Mouse (Mus musculus) right cerebral cortex, adult 2 months (tissue): ENCODE measurements around the gene Med13.

Experiments
- DNase-seq, 2 experiments: peaks; one replicate each; pipeline ENCODE4 v3.0.0; 2021 to 2022; ENCODE audit warnings: low spot score in 2 of 2

Med13 gene

GRCm38 (mm10) chr11:86356854-86357788 lies at the start of gene Med13:
TSS of gene Med13 (minus strand) at chr11:86357602.
- DNase-seq: peak; percentile 18 to 39

- no peak for DNase-seq
Observed at GRCm38 (mm10) chr11:86404590-86404989, 47.2 kb upstream of the Med13 start.

GRCm38 (mm10) chr11:86403845-86404244 lies 46.4 kb upstream of the Med13 start:
- no peak for DNase-seq

- no peak for DNase-seq
Observed at GRCm38 (mm10) chr11:86399241-86400107, 42.1 kb upstream of the Med13 start.

- no peak for DNase-seq
Observed at GRCm38 (mm10) chr11:86396950-86397594, 39.7 kb upstream of the Med13 start.

- DNase-seq: no peak
Observed at GRCm38 (mm10) chr11:86396518-86396917, 39.1 kb upstream of the Med13 start.

- DNase-seq: peak in 1 of 2 experiments; percentile 26
Observed at GRCm38 (mm10) chr11:86395513-86396125, 38.2 kb upstream of the Med13 start.

GRCm38 (mm10) chr11:86395100-86395499 lies 37.7 kb upstream of the Med13 start:
- no peak for DNase-seq

- no peak for DNase-seq
Observed at GRCm38 (mm10) chr11:86391687-86392086, 34.3 kb upstream of the Med13 start.

- no peak for DNase-seq
Observed at GRCm38 (mm10) chr11:86390308-86390707, 32.9 kb upstream of the Med13 start.

- no peak for DNase-seq
Observed at GRCm38 (mm10) chr11:86389506-86389905, 32.1 kb upstream of the Med13 start.

- DNase-seq: no peak
Observed at GRCm38 (mm10) chr11:86388821-86389480, 31.5 kb upstream of the Med13 start.

- no peak for DNase-seq
Observed at GRCm38 (mm10) chr11:86387121-86387893, 29.9 kb upstream of the Med13 start.

GRCm38 (mm10) chr11:86386576-86386975 lies 29.2 kb upstream of the Med13 start:
- peak; percentile 7 to 14 for DNase-seq

GRCm38 (mm10) chr11:86385710-86386282 lies 28.4 kb upstream of the Med13 start:
- no peak for DNase-seq

GRCm38 (mm10) chr11:86384141-86384540 lies 26.7 kb upstream of the Med13 start:
- DNase-seq: no peak

- DNase-seq: no peak
Observed at GRCm38 (mm10) chr11:86382520-86383157, 25.2 kb upstream of the Med13 start.

GRCm38 (mm10) chr11:86381478-86382091 lies 24.2 kb upstream of the Med13 start:
- DNase-seq: no peak
